Mouse (Mus musculus) forebrain, embryonic 12.5 days (tissue): ENCODE results near the gene Prima1. TPM values are rescaled to one million over a fixed set of nuclear protein-coding genes. Genes with fewer than 3 reads are reported as not detected.

Experiments used
- ATAC-seq: fragments of 200-750 bp; cut with Nextera tagmentation; 2 replicates; pipeline ENCODE4 v1.8.0; 2017; ENCODE audit warnings: moderate TSS enrichment; ENCODE audit not compliant: low FRiP score
- H3K27ac ChIP-seq: fragments of 300-500 bp; sonication (generic); 2 replicates; pipeline ENCODE4 v1.5.1; 2016; ENCODE audit warnings: mild to moderate bottlenecking
- H3K27me3 ChIP-seq: fragments of 300-500 bp; sonication (generic); 2 replicates; pipeline ENCODE4 v1.6.1; 2016; ENCODE audit warnings: mild to moderate bottlenecking
- H3K36me3 ChIP-seq: fragments of 300-500 bp; sonication (generic); replicated peaks from 2 replicates; pipeline ENCODE4 v1.6.1; 2016; ENCODE audit warnings: mild to moderate bottlenecking
- H3K4me1 ChIP-seq: fragments of 300-500 bp; sonication (generic); 2 replicates; pipeline ENCODE4 v1.6.1; 2016
- H3K4me2 ChIP-seq: fragments of 300-500 bp; sonication (generic); 2 replicates; pipeline ENCODE4 v1.6.1; 2016; ENCODE audit warnings: mild to moderate bottlenecking, moderate library complexity
- H3K4me3 ChIP-seq: fragments of 300-500 bp; sonication (generic); replicated peaks from 2 replicates; pipeline ENCODE4 v1.5.1; 2016; ENCODE audit warnings: mild to moderate bottlenecking
- H3K9ac ChIP-seq: fragments of 300-500 bp; sonication (generic); 2 replicates; pipeline ENCODE4 v1.6.1; 2016; ENCODE audit warnings: mild to moderate bottlenecking
- H3K9me3 ChIP-seq: fragments of 300-500 bp; sonication (generic); 2 replicates; pipeline ENCODE4 v1.6.1; 2016
- WGBS: fragments of 180-500 bp; shearing (Covaris S2); methylation state at CpG from one replicate; pipeline ENCODE4 v1.1.7; 2016; 5-methylcytosine and 5-hydroxymethylcytosine counted together
- polyA plus RNA-seq: library from polyadenylated mRNA; unstranded; fragments of >200 nt; fragmentation: Nextera tagmentation; extraction: Ambion mirVana; gene quantifications from 2 replicates; pipeline ENCODE4 v1.2.1, GENCODE M21; 2016

Gene Prima1
- polyA plus RNA-seq, 1 experiment from 2014 or later = 0.23 TPM

DNA sequence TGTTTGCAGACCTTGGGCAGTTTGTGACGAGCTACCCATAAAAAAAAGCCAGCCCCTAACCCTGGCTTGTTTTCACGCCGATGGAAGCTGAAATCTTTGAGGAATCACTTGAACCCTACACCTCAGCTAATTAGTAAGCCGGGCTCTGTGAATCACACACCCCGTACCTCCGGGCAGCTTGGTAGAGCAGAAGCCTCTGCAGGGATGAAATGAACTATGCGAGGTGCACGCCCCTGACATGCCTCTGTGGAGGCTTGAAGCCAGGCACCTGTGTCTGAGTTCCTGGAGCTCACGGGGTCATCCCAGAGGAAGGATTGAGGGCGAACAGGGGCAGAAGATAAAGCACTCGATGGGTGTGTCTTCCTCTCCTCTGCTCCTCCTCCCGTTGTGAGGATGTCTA, 73.1 kb downstream of the Prima1 start:
- H3K4me2 ChIP-seq = no peak overlapping the region
- 76% methylated on average over 12 of the region's 12 CpGs for WGBS
- H3K9me3 ChIP-seq = no peaks in the 10 kb centered on the region
- peaks cover 25% of the 10 kb centered on the region for H3K4me1 ChIP-seq
- no peaks in the 10 kb centered on the region for H3K27me3 ChIP-seq
- no peak overlapping the region for H3K9ac ChIP-seq
- H3K27ac ChIP-seq = no peak overlapping the region
- no peak overlapping the region for H3K4me3 ChIP-seq
- peaks cover 10% of the 10 kb centered on the region; the same call in 1 of the 2 replicates for H3K36me3 ChIP-seq
- no peak for ATAC-seq

- Histone ChIP-seq H3K4me2 (no peak overlapping the region), H3K9me3 (no peaks in the 10 kb centered on the region), H3K4me1 (peaks cover 32% of the 10 kb centered on the region), H3K27ac (0 out of 2 replicates have a peak overlapping the region, but pooled peaks have one; percentile 2), H3K4me3 (no peak overlapping the region), H3K36me3 (no peaks in the 10 kb centered on the region), H3K9ac (no peak overlapping the region), H3K27me3 (no peaks in the 10 kb centered on the region)
- WGBS = 26% methylated on average over 14 of the region's 14 CpGs
- ATAC-seq = peak; percentile 77
These were observed 77.6 kb downstream of the Prima1 start for GRCm38 (mm10) chr12:103164101-103165030.

DNA sequence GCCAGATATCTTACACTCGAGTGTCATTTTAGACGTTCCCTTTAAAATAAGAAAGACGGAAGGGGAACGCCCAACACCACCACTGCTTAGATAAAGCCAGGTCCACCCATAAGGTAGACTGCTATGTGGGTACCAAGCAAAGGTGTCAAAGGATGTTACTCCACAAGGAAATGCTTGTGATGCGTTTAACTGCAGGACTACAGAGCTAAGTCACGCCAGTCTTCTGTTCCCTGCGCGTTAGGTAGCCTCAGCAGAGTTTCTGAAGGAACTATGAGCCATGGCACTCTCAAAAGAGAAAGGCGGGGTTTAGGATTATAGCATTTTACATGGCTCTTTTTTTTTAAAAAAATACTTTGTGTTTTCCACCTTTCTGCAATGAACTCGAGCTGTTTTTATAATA, 78.4 kb downstream of the Prima1 start:
- Histone ChIP-seq H3K27ac (no peak overlapping the region), H3K9me3 (no peaks in the 10 kb centered on the region), H3K4me1 (peaks cover 40% of the 10 kb centered on the region), H3K27me3 (peaks cover 4% of the 10 kb centered on the region; the same call in 1 of the 2 replicates), H3K4me2 (no peak overlapping the region), H3K4me3 (no peak overlapping the region), H3K36me3 (no peaks in the 10 kb centered on the region), H3K9ac (no peak overlapping the region)
- ATAC-seq = no peak
- 80% methylated on average over 10 of the region's 10 CpGs for WGBS

DNA sequence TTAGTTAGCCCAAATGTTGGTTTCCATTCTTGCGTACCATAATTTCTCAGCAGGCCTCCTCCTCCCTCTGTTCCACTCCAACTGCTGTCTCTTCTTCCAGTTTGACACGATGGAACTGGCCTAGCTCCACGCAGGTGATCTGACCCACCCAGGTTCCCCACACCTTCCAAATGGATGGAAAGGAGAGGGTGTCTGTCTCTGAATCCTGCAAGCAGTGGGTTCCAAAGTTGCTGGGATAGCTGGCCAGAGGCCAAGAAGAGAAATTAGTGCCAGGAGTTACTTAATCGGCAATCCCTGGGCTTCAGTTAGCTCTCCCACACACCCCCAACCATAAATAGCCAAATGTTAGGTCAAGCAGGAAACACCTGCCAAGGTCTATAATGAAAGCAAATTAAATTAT, 81.2 kb downstream of the Prima1 start:
- WGBS = 89% methylated on average over 4 of the region's 4 CpGs
- Histone ChIP-seq H3K4me1 (peaks cover 54% of the 10 kb centered on the region), H3K9me3 (no peaks in the 10 kb centered on the region)

DNA sequence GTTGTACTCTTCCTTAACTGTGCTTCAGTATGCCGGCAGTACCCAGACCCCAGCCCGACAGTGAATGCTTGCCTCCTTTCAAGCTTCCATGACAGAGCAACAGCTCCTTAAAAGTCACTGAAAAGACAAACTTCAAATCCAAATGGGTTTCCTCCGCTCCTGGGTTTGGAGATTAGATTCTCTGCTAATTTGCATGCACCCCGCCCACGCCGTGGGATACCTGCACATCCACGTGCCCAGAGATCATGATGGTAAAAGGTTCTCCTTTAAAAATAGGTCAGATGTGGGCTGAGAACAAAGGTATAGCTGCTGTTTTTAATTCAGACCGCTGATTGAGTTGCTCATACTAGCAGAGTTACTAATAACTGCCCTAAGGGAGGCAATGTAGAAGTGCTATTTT, 82.9 kb downstream of the Prima1 start:
- 74% methylated on average over 8 of the region's 8 CpGs for WGBS
- peaks cover 6% of the 10 kb centered on the region; the same call in 1 of the 2 replicates for H3K27me3 ChIP-seq
- H3K4me3 ChIP-seq = no peak overlapping the region
- H3K4me2 ChIP-seq = no peak overlapping the region
- ATAC-seq = no peak
- H3K27ac ChIP-seq = no peak overlapping the region
- no peaks in the 10 kb centered on the region for H3K9me3 ChIP-seq
- H3K4me1 ChIP-seq = peaks cover 38% of the 10 kb centered on the region
- H3K9ac ChIP-seq = no peak overlapping the region
- H3K36me3 ChIP-seq = no peaks in the 10 kb centered on the region

More for the DNA sequence above, 81.2 kb downstream of the Prima1 start:
- H3K4me3 ChIP-seq = no peak overlapping the region
- H3K27ac ChIP-seq = no peak overlapping the region
- no peaks in the 10 kb centered on the region for H3K36me3 ChIP-seq
- H3K27me3 ChIP-seq = peaks cover 6% of the 10 kb centered on the region; the same call in 1 of the 2 replicates
- ATAC-seq = no peak
- H3K4me2 ChIP-seq = no peak overlapping the region
- no peak overlapping the region for H3K9ac ChIP-seq

- Histone ChIP-seq H3K9ac (no peak overlapping the region), H3K27ac (peak overlapping the region; percentile 56), H3K36me3 (no peaks in the 10 kb centered on the region), H3K4me1 (peaks cover 30% of the 10 kb centered on the region), H3K4me3 (no peak overlapping the region), H3K9me3 (no peaks in the 10 kb centered on the region), H3K27me3 (peaks cover 6% of the 10 kb centered on the region; the same call in 1 of the 2 replicates), H3K4me2 (no peak overlapping the region)
- ATAC-seq = peak; percentile 78
- WGBS = 49% methylated on average over 18 of the region's 18 CpGs
These were observed 84.6 kb downstream of the Prima1 start for GRCm38 (mm10) chr12:103157129-103157910.

GRCm38 (mm10) chr12:103155406-103155805, 86.5 kb downstream of the Prima1 start:
- H3K36me3 ChIP-seq = no peaks in the 10 kb centered on the region

DNA sequence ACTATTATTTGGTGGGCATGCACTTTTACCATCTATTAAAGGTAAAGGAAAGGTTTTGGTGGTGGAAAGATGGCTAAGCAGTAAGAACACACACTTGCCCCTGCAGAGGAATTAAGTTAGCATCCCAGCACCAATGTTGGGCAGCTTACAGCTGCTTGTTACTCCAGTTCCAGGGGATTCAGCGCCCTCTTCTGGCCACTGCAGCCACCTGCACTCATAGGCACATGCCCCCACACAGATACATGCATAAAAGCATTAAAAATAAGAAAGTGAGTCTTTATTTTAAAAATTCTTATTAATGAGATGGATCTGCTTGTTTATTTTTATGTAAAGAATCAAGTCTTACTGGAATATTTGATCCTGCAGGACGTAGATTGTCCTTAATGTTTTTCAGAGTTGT, 87.0 kb downstream of the Prima1 start:
- no peak overlapping the region for H3K4me3 ChIP-seq
- H3K27me3 ChIP-seq = peaks cover 6% of the 10 kb centered on the region; the same call in 1 of the 2 replicates
- H3K4me1 ChIP-seq = peaks cover 27% of the 10 kb centered on the region
- H3K9ac ChIP-seq = no peak overlapping the region
- 68% methylated on average over 2 of the region's 2 CpGs for WGBS
- H3K4me2 ChIP-seq = no peak overlapping the region
- ATAC-seq = no peak
- H3K27ac ChIP-seq = no peak overlapping the region
- H3K9me3 ChIP-seq = no peaks in the 10 kb centered on the region
- H3K36me3 ChIP-seq = no peaks in the 10 kb centered on the region

More at GRCm38 (mm10) chr12:103155406-103155805, 86.5 kb downstream of the Prima1 start:
- ATAC-seq = no peak
- no peak overlapping the region for H3K9ac ChIP-seq
- WGBS = 77% methylated on average over 3 of the region's 3 CpGs
- peaks cover 6% of the 10 kb centered on the region; the same call in 1 of the 2 replicates for H3K27me3 ChIP-seq
- peaks cover 30% of the 10 kb centered on the region for H3K4me1 ChIP-seq
- H3K27ac ChIP-seq = no peak overlapping the region
- no peak overlapping the region for H3K4me2 ChIP-seq
- H3K9me3 ChIP-seq = no peaks in the 10 kb centered on the region
- H3K4me3 ChIP-seq = no peak overlapping the region

GRCm38 (mm10) chr12:103150247-103150646, 91.7 kb downstream of the Prima1 start:
- Histone ChIP-seq H3K36me3 (peaks cover 17% of the 10 kb centered on the region), H3K27ac (no peak overlapping the region), H3K9me3 (0 out of 2 replicates have a peak, but pooled peaks cover 9% of the 10 kb centered on the region), H3K27me3 (no peaks in the 10 kb centered on the region), H3K4me3 (no peak overlapping the region), H3K4me2 (no peak overlapping the region), H3K9ac (no peak overlapping the region), H3K4me1 (no peaks in the 10 kb centered on the region)
- 88% methylated on average over 2 of the region's 2 CpGs for WGBS
- ATAC-seq = no peak

Other genes starting within 250 kb of the Prima1 start
- gene Fam181a, start 68.8 kb upstream of the Prima1 start, polyA plus RNA-seq = 14.1 and 17.4 TPM in 2 replicates
- 0.56 and 0.65 TPM in 2 replicates for gene Asb2, start 113.9 kb upstream of the Prima1 start, polyA plus RNA-seq
- gene Otub2, start 146.5 kb upstream of the Prima1 start, polyA plus RNA-seq = 13.7 and 15.1 TPM in 2 replicates
- gene 9330161L09Rik, start 165.7 kb upstream of the Prima1 start, polyA plus RNA-seq = 0.38 and 0.87 TPM in 2 replicates
- gene Ddx24, start 183.7 kb upstream of the Prima1 start, polyA plus RNA-seq = 127 and 134 TPM in 2 replicates
- gene Ifi27, start 192.1 kb upstream of the Prima1 start, polyA plus RNA-seq = 3.7 and 4.0 TPM in 2 replicates
- 1.7 and 3.2 TPM in 2 replicates for gene Ifi27l2a, start 201.5 kb upstream of the Prima1 start, polyA plus RNA-seq
- not detected in 2 replicates for gene Ifi27l2b, start 215.1 kb upstream of the Prima1 start, polyA plus RNA-seq